Comparison of ENCODE assay signal across 9 mouse cellular contexts in the genomic region with DNA sequence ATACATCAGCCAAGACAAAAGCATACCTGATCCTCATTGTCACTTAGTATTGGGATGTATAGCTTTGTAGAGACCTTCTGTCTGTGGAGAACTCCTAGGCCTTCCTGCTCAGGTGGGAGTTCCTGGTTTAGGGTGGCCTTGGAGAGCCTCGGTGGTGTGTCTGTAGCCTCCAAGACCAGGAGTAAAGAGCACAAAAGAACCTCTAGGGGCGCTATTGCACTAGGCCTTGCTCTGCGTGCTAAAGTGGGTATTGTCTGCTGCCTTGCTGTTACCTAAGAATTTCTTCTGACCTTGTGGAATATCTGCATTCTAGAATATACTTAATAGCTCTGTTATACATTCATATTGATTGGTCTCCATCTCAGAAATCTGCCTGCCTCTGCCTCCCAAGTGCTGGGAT. TPM values are rescaled to one million over a fixed set of nuclear protein-coding genes. Genes with fewer than 3 reads are reported as not detected.
DNase-seq lines count a peak whose midpoint lies in the region; ATAC-seq and TF ChIP-seq lines count a peak whose summit lies in the region.
"Had no signal": no experiment of that assay in that cellular context is flagged by ENCODE, and none has a peak within 500 bp of the region (broad histone marks: within the 10 kb centered on the region; RNA-seq: fewer than 3 reads in every experiment).

No protein-coding gene starts in this region.

- H3K9ac ChIP-seq in intestine, postnatal 0 days (ENCODE audit: low read depth, low read length), result no peak overlapping the region
- no peak overlapping the region for H3K9ac ChIP-seq in lung, embryonic 16.5 days (ENCODE audit: low read length)
- H3K9ac ChIP-seq: neural tube, embryonic 12.5 days had no signal

- peak; percentile 75 for DNase-seq in cerebellum, adult 9-10 months
- DNase-seq in cerebellum, adult 8-10 months, result no peak
- DNase-seq in 3T3-L1 (ENCODE audit: low read depth, low spot score), result peak; percentile 86
- peak; percentile 37 to 58 for DNase-seq in cerebellum, postnatal 36 days
- DNase-seq in thymus, postnatal 10 days (ENCODE audit: low spot score in 2 of 2), result peak; percentile 28 to 74

- H3K4me2 ChIP-seq in intestine, postnatal 0 days (replicated peaks; ENCODE audit: low read depth), result no peak overlapping the region
- H3K4me2 ChIP-seq in lung, embryonic 16.5 days (ENCODE audit: low read depth, low read length), result no peak overlapping the region
- H3K4me2 ChIP-seq: neural tube, embryonic 12.5 days had no signal

- H3K36me3 ChIP-seq in intestine, postnatal 0 days (ENCODE audit: control insufficient read depth, insufficient read depth), result no peaks in the 10 kb centered on the region
- H3K36me3 ChIP-seq in lung, embryonic 16.5 days (ENCODE audit: control insufficient read depth, insufficient read depth, low read length), result no peaks in the 10 kb centered on the region
- H3K36me3 ChIP-seq: neural tube, embryonic 12.5 days had no signal

- peak; percentile 90 for TF ChIP-seq CTCF in intestine, postnatal 0 days (IDR thresholded peaks at IDR 0.05; ENCODE audit: low read depth)

- WGBS in intestine, postnatal 0 days, result 16% methylated on average over 3 of the region's 3 CpGs
- WGBS in lung, embryonic 16.5 days, result 9% methylated on average over 3 of the region's 3 CpGs

- H3K27ac ChIP-seq in intestine, postnatal 0 days (ENCODE audit: low read depth, low read length), result no peak overlapping the region
- no peak overlapping the region for H3K27ac ChIP-seq in lung, embryonic 16.5 days (ENCODE audit: low read length)
- H3K27ac ChIP-seq: neural tube, embryonic 12.5 days had no signal

- no peaks in the 10 kb centered on the region for H3K4me1 ChIP-seq in intestine, postnatal 0 days (replicated peaks; ENCODE audit: control insufficient read depth, insufficient read depth, low read length)
- H3K4me1 ChIP-seq in lung, embryonic 16.5 days (replicated peaks; ENCODE audit: control insufficient read depth, insufficient read depth, low read length), result peaks cover 2% of the 10 kb centered on the region; the same call in 1 of the 2 replicates

- no peak overlapping the region for H3K4me3 ChIP-seq in intestine, postnatal 0 days (ENCODE audit: low read depth, low read length)
- no peak overlapping the region for H3K4me3 ChIP-seq in lung, embryonic 16.5 days (ENCODE audit: low read length)
- H3K4me3 ChIP-seq: neural tube, embryonic 12.5 days had no signal

- no peaks in the 10 kb centered on the region for H3K27me3 ChIP-seq in intestine, postnatal 0 days (replicated peaks; ENCODE audit: control insufficient read depth, insufficient read depth, low read length)
- no peaks in the 10 kb centered on the region for H3K27me3 ChIP-seq in lung, embryonic 16.5 days (ENCODE audit: control insufficient read depth, insufficient read depth, low read depth, low read length)

- 0 out of 2 replicates have a peak, but pooled peaks have one; percentile 56 for ATAC-seq in intestine, postnatal 0 days
- ATAC-seq in lung, embryonic 16.5 days (ENCODE audit: low read depth), result peak; percentile 45; the same call in 1 of the 2 replicates
- ATAC-seq in inflammation-experienced regulatory T-cells, adult 6 months, result no peak

- H3K9me3 ChIP-seq in intestine, postnatal 0 days (ENCODE audit: control insufficient read depth), result no peaks in the 10 kb centered on the region
- H3K9me3 ChIP-seq in lung, embryonic 16.5 days (ENCODE audit: control insufficient read depth, low read length), result no peaks in the 10 kb centered on the region
- H3K9me3 ChIP-seq: neural tube, embryonic 12.5 days had no signal

RNA-seq across cellular contexts. Expression of a gene that starts 6.4 kb away (rescaled TPM):
- polyA plus RNA-seq in intestine, postnatal 0 days (2015; fragmentation: Nextera tagmentation; extraction: Ambion mirVana), result 0.31 and 0.63 TPM in 2 replicates
- 2.6 and 4.9 TPM in 2 replicates for polyA plus RNA-seq in lung, embryonic 16.5 days (2015; fragmentation: Nextera tagmentation; extraction: Ambion mirVana)
- 1 to 10 TPM; 1.1 to 6.5 (median 2.0) TPM for polyA plus RNA-seq in inflammation-experienced regulatory T-cells, adult 6 months (2017; shearing (Covaris generic))

RNA-seq across cellular contexts. Expression of a gene that starts 9.3 kb away (rescaled TPM):
- polyA plus RNA-seq in intestine, postnatal 0 days (2015; fragmentation: Nextera tagmentation; extraction: Ambion mirVana), result 5.4 and 8.3 TPM in 2 replicates
- polyA plus RNA-seq in lung, embryonic 16.5 days (2015; fragmentation: Nextera tagmentation; extraction: Ambion mirVana), result 21.6 and 23.6 TPM in 2 replicates
- 10 to 100 TPM in 2 of 3 experiments, 1 to 10 TPM in 1; 9.9 to 32.6 (median 22.6) TPM for polyA plus RNA-seq in inflammation-experienced regulatory T-cells, adult 6 months (2017; shearing (Covaris generic))

RNA-seq across cellular contexts. Expression of a gene that starts 12.6 kb away (rescaled TPM):
- polyA plus RNA-seq in intestine, postnatal 0 days (2015; fragmentation: Nextera tagmentation; extraction: Ambion mirVana), result 39.7 and 41.2 TPM in 2 replicates
- 90.9 and 93.5 TPM in 2 replicates for polyA plus RNA-seq in lung, embryonic 16.5 days (2015; fragmentation: Nextera tagmentation; extraction: Ambion mirVana)
- polyA plus RNA-seq in inflammation-experienced regulatory T-cells, adult 6 months (2017; shearing (Covaris generic)), result 10 to 100 TPM; 45.5 to 54.2 (median 53.7) TPM

RNA-seq across cellular contexts. Expression of a gene that starts 52.0 kb away (rescaled TPM):
- 0.69 and 0.78 TPM in 2 replicates for polyA plus RNA-seq in intestine, postnatal 0 days (2015; fragmentation: Nextera tagmentation; extraction: Ambion mirVana)
- 0.59 and 0.96 TPM in 2 replicates for polyA plus RNA-seq in lung, embryonic 16.5 days (2015; fragmentation: Nextera tagmentation; extraction: Ambion mirVana)
- polyA plus RNA-seq in inflammation-experienced regulatory T-cells, adult 6 months (2017; shearing (Covaris generic)), result under 1 TPM in 2 of 3 experiments, not detected in 1; 0.16 to 0.23 TPM
